Mouse (Mus musculus): Measurements from ENCODE around the gene Cped1. TPM values are rescaled to one million over a fixed set of nuclear protein-coding genes. Genes with fewer than 3 reads are reported as not detected.

Gene Cped1
- total RNA-seq, 2 experiments from 2014 or later, result 2.2 to 3.1 TPM

Other genes with a start within 250 kb of the Cped1 start
- 10 to 100 TPM; 25.9 to 26.1 TPM for gene Tspan12, start 133.4 kb upstream of the Cped1 start, total RNA-seq (2021)
- 10 to 100 TPM; 20.6 to 22.1 TPM for gene Ing3, start 36.3 kb upstream of the Cped1 start, total RNA-seq (2021)